Mouse (Mus musculus): ENCODE results near the gene Mageb16.

Mageb16 gene

DNA sequence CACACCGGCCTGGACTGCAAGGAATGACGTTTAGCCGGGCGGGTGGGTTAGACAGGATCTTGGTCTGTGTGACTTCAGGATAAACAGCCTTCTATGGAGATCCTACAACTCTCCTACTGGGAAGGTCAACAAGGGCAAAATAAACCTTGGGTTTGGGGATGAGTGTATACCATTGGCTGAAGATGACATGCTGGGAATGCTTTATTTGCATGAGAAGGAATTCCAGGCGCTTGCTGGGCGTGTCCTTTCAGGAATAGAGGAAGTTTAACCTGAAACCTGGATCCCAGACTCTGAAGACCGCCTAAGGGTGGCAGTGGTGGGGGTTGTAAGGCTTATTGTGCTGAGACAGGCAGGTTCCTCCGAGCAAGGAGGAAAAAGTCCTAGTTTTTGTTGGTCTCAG is at the start of gene Mageb16:
TSS of gene Mageb16 (minus strand) at position 25 of the 400 bp plus-strand sequence.
- DNase-seq = no peak

DNA sequence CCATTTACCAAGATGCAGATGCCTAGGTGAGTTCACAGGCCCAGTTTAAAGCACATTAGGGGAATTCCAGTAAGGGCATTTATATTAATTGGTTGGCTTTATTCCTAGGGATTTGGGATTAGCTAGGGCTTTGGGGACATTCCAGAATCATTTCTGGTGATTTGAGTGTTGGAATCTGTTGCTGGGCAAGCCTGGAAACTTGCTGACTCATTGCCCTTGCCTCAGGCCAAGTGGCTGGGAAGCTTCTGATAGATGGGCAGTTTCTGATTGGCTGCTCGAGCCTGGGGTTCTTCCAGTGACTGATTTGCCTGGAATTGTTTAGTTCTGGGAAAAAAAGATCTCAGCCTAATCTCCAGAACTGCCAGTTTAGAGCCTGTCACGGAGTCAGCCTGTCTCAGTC is 20.1 kb downstream of the Mageb16 start:
- DNase-seq = no peak

- DNase-seq = no peak
These were observed 35.8 kb downstream of the Mageb16 start for GRCm38 (mm10) chrX:79635396-79635795.

DNA sequence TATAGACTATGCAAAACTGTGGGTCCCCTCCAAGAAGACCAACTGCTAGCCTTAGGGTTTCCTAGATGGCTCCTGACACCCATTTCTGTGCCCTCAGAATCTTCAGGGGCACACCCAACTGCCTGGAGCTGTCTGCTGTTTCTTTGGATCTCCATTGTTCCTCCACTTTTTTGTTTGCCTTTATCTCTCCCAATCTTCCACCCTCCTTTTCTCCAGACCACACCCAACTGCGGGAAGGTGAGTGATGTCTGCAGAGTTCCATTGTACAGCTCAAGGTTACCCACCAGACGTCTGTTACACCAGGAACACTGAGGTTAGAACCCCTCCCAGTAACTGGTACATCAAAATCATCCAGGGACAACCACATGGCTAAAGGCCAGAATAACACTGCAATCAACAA is 64.8 kb downstream of the Mageb16 start:
- DNase-seq = no peak

All from right cerebral cortex, postnatal 14 days (tissue).